Mouse (Mus musculus) right cerebral cortex, postnatal 10 days (tissue): Measurements from ENCODE around the gene Cited4.

Experiments
- DNase-seq, 2 experiments: peaks; one replicate each; pipeline ENCODE4 v3.0.0; 2021; ENCODE audit warnings: low spot score in 2 of 2

Cited4 gene

GRCm38 (mm10) chr4:120675640-120676039 is 9.3 kb downstream of the Cited4 start:
- DNase-seq = no peak

- peak in 1 of 2 experiments; percentile 53 for DNase-seq
These were observed 14.6 kb downstream of the Cited4 start for GRCm38 (mm10) chr4:120680953-120681352.

DNA sequence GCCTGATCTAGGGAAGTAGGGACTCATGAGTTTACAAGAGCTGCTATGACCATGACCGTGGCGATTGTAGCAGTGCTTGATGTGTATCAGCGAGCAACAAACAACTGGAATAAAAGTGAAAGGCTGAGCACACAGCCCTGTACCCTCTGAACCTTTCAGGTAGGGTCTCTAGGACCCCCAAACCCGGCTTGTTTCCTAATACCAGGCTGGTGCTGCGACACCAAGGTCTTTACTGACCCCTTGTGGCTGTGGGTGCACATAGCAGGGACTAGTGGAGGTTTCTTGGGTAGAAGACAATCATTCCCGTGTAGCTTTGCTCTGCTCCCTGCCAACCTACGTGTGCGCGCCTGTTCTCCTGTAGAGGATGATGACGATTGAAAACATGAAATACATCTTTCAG is 15.8 kb downstream of the Cited4 start:
- peak; percentile 58 to 72 for DNase-seq

- no peak for DNase-seq
These were observed 17.1 kb downstream of the Cited4 start for GRCm38 (mm10) chr4:120683278-120683997.

GRCm38 (mm10) chr4:120687282-120687681 is 20.9 kb downstream of the Cited4 start:
- no peak for DNase-seq

- DNase-seq = no peak
These were observed 22.9 kb downstream of the Cited4 start for GRCm38 (mm10) chr4:120689317-120689716.

DNA sequence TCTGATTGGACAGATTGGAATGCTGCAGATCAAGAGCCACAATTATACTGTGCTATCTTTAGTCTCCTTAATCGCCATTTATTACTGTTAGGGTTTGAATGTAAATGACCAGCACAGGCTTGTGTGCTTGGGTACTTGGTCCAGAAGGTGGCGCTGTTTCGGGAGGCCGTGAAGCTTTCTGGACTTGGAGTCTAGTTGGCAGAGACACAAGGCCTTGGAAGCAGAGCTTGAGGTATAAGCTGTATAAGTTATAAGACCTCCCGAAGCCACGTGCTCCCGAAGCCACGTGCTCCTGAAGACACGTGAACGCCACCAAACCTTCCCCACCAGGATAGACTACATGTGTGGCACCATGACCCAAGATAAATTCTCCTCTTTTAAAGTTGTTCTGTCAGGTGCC is 26.3 kb downstream of the Cited4 start:
- DNase-seq = peak; percentile 63 to 73

GRCm38 (mm10) chr4:120697353-120697752 is 31.0 kb downstream of the Cited4 start:
- DNase-seq = no peak

- DNase-seq = no peak
These were observed 31.6 kb downstream of the Cited4 start for GRCm38 (mm10) chr4:120697799-120698484.

DNA sequence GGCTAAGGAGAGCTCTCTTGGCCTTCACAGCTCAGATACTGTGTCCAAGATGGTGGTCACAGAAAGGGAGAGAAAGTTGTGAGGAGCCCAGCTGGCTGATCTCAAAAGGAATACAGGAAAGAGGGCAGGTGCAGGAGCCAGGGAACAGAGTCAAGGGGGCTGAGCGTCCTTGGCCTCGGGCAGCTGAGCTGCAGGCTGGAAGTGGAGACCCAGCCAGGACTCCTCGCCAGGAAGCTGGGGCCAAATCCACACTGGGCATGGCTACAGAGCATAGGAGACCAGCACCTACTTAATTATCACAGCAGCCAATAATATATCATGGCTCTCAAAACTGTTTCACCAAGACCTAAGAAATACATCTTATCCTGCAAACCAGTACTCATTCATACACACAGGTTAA is 34.8 kb downstream of the Cited4 start:
- peak; percentile 56 to 64 for DNase-seq

- peak; percentile 56 to 64 for DNase-seq
These were observed 35.7 kb downstream of the Cited4 start for GRCm38 (mm10) chr4:120702056-120702455.

DNA sequence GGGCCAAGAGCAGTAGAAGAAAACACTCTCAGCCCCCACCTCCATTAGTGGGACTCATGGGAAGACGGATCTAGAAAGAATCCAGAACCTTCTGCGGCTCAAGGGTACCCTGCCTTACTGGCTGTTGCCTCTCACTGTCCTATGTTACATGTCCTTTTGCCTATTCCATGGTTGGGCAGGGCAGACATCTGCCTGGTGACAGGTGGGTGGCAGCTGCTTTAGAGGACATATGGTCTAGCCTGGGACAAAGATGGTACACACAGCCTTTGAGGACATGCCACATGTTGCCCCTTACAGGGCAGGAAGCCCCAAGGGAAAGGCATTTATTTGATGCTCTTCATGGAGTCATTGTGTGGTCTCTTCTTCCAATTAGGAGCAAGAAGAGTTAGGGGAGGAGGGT is 36.1 kb downstream of the Cited4 start:
- DNase-seq = no peak

DNA sequence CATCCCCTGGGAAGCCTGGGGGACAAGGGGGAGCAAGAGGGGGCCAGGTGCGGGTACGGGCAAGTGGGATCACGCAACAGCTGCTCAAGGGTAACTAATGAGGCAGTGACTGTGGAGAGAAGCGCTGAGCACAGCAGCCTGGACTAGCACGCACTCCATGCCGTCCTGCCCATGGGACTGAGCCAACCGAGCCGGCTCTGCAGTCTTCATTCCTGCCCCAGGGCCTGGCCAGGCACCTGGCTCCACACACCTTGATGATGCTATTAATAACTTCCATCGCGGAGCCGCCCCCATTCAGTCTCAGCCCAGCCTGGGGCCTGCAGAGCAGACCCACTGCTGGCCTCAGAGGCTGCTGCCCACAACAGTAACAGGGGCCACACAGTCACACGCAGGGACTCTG is 45.9 kb downstream of the Cited4 start:
- no peak for DNase-seq

DNA sequence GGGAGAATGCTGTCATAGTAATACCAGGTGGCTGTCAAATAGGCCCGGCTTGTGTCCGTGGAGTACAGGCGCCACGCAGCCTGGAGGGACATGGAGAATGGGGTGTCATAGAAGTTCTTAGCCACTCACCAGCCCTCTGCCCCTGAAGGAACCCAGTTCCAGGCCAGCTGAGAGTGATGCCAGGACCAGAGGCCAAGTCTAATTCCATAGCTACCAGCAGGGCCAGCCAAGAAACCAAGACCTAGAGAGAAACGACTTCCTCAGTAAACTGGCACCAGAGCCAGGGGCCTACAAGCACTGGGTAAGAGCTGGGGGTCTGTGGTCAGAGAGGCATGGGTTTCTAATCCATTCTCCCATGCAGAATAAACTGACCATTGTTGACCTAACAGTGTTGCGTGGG is 46.6 kb downstream of the Cited4 start:
- peak; percentile 59 to 64 for DNase-seq

DNA sequence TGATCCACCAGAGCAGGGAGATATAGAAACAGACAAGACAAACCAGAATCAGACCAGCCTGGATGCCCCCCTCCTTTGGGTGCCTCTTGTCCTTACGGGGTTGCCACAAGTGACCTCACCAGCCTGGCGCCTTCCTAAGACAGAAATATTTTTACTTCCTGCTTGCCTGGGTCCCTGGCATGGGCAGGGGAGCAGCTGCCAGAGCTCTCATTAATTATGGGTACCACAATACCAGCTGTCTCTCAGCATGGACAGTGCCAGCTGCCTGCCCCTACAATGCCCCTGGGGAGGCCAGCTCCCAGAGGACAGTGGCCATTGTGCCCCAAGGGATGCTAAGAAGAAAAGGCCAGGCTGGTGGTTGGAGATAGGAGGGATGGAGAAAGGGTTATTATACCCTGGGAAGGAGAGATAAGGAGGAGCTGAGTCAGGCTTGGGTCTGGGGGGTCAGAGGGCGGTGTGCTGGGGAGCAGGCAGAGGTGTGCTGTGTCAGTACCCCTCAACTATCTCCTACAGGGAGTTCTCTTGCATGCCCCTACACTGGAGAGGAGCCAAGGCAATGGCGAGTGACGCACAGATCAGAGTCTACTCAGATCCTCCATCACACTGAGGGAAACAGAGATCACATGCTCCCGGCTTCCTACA is 47.6 kb downstream of the Cited4 start:
- DNase-seq = peak; percentile 58 to 60

GRCm38 (mm10) chr4:120716141-120716571 is 49.8 kb downstream of the Cited4 start:
- peak; percentile 57 to 59 for DNase-seq

DNA sequence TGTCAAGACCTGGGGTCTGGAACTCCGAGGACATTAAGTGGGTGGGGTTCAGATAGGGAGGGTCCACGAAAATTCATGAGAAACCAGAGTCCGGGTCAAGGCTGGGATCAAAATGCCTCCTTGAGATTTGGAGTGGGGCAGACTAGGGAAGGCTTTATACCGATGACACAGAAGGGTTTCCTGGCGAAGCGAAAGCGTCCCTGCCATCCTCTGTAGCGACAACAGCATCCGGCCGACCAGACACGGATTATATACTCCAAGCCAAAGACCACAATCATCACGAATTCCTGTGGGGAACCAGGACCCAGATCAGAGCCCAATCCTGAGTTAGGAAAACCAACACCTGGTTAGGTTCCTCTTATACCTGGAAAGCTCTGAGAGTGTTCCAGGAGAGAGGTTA is 50.4 kb downstream of the Cited4 start:
- DNase-seq = no peak
